Mouse (Mus musculus): ENCODE data around the gene Pnpla3.

- TF ChIP-seq CTCF (IDR thresholded peaks at IDR 0.05) (no peak), POLR2A (IDR thresholded peaks at IDR 0.05; ENCODE audit: insufficient read depth, low read depth, low read length) (no peak), EP300 (IDR thresholded peaks at IDR 0.05; ENCODE audit: insufficient read depth, low read depth, low read length) (no peak)
Observed at GRCm38 (mm10) chr15:84123075-84123474, 44.6 kb upstream of the Pnpla3 start, which contains the start of gene Pnpla5.
